Mouse (Mus musculus) ZHBTc4 (cell line): ENCODE measurements around the gene Slco3a1.

Experiments used
- DNase-seq: peaks from one replicate; pipeline ENCODE4 v3.0.0-alpha.2; 2011; ENCODE audit warnings: low read depth, low spot score

The Slco3a1 gene

GRCm38 (mm10) chr7:74348318-74348890, 206.2 kb downstream of the Slco3a1 start:
- DNase-seq: no peak

DNA sequence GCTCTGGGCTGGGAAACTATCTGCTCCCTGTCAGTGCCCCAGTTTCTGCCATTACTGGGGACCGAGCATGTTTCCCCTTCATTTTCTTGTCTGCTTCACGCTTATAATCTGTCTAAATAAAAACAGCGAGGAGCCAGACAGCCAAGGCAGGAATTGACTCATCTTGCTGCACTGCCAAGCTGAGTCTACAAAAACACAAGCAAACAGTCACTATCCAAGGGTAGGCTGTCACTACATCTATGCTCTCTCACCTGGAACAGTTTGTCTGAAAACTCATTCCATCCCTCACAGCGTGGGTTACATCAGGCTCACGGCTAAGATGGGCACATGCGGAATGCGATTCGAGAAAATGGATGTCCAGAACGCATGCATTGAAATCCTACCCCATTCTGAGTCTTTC, 207.6 kb downstream of the Slco3a1 start:
- DNase-seq: no peak

DNA sequence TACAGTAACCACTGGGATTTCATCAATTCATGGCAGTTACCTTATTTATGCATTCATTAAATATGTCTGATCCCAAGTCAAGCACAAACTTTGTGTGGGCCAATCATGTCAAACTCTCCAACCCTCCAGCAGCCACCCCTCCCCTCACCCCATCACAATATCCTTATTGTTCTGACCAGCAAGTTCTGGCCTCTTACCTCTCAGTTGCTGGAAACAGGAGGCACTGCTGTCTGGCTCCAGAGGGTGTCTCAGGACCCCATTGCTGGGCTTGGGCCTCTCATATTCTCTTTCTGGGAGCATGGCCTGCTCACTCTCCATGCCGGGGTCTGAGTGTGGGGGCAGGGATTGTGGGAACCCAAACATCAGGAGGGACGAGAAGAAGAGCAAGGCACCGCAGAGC, 208.1 kb downstream of the Slco3a1 start:
- DNase-seq: no peak

GRCm38 (mm10) chr7:74341149-74341805, 213.3 kb downstream of the Slco3a1 start:
- DNase-seq: peak; percentile 10

GRCm38 (mm10) chr7:74340419-74340954, 214.1 kb downstream of the Slco3a1 start:
- DNase-seq: no peak

DNA sequence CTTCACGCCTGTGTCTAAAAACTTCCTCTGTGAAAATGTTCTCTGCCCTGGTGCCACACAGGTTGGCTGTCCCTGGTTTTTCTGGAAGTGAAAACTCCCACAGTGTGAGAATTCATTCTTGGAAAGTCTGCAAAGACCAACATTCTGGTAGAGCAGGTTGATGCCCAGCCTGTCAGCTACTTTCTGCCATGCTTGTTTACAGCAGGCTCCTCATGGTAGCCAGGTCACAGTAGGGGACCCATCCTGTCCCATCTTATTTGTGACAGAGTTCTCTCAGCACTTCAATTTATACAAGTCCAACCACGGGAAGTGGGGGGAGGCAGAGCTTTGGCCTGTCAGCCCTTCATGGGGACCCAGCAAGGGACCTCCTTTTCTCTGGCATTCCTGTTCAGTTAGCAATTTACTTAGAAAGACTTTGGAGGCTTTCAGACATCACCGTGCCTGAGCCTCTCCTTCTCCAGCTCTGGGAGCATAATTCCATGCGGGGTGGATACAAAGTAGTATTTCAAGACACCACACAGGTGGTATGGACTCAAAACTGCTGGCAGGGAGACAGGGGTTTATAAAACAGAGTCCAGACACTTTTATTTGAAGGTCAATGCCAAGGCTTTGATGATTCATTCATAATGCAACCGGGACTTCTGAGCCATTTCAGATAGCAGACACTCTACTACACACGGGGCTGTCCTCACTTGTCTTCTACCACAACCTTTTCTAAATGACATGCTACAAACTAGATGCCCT, 216.7 kb downstream of the Slco3a1 start:
- DNase-seq: no peak

DNA sequence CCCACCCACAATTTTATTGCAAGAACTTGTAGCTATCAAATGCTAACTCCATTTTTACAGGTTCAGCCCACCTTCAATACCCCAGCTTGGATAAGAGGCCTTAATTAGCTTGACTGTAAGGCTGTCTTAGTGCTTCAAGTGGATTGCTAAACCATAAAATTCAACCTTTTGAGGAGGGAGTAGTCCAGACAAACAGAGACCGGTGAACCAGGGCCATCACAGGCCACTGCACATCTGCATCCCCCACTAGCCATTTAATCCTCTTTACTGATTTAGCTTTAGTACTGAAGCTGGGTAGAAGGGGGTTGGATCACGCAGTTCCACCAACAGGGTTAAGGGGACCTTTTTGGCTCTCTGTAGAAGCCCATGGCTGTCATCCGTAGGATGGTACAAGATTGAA, 222.3 kb downstream of the Slco3a1 start:
- DNase-seq: no peak

- DNase-seq: no peak
Observed at GRCm38 (mm10) chr7:74330858-74331726, 223.5 kb downstream of the Slco3a1 start.

DNA sequence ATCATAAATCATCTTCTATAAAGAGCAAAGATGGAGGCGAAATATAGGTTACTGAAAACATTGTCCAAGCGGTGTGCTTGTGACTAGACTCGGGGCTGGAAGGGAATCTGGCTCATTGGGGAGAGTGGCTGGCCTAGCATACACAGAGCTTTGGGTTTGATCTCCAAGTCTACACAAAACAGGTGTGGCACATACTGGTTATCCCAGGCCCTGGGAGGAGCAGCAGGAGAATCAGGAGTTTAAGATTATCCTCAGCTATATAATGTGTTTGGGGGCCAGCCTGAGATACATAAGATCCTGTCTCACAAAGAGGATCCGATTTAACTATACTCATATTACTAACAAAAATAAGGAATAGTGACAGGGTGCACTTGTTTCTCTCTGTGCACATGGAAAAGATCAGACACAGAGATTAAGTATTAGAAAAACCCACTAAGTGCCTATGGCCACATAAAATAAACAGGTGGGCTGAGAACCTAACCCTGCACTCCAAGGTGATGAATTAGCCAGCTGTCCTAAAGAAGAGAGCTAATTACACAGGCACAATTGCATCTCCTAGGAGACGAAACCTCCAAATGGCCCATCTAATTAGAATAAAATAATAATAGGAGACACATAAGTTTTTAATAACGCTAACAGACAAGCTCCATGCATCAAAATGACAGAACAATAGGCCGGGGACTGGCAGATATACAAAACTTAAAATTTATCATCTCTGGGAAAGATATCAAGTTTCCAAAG, 224.3 kb downstream of the Slco3a1 start:
- no peak for DNase-seq

DNA sequence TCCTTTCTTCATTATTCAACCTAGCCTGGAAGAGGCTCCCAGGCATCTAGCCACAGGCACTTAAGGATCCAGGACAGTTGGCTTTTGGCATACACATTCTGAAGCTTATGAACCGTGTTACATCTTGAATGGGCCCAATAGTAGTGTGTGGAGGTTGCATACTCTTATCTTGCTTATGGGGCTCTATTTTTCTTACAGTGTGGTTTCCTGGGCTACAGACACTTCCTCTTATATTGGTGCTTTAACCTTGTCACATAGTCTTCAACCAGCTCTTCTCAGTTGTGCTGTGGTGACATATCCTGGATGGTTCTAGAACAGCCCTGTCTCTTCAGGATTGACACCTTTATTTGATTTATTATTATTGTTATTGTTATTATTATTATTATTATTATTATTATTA, 225.6 kb downstream of the Slco3a1 start:
- DNase-seq: no peak

DNA sequence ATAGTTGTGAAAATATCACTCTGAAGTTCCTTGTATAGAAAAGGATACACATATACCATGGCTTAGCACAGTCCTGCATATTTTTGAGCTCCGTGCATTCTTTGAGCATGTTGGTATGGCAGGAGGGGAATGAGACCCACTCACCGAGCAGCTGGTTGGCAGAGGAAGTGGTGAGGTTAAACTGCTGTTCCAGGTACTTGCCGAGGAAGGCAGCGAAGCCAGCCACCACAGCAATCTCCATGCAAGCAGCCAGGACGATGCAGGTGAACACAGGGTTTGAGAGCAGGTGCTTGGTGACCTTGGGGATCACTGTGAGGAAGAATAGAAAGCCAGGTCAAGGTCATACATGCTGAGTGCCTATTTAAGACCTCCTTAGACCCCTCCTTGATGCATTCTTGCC, 226.9 kb downstream of the Slco3a1 start:
- DNase-seq: no peak

GRCm38 (mm10) chr7:74325052-74325451, 229.5 kb downstream of the Slco3a1 start:
- DNase-seq: no peak

GRCm38 (mm10) chr7:74323683-74324082, 230.9 kb downstream of the Slco3a1 start:
- DNase-seq: no peak

GRCm38 (mm10) chr7:74323194-74323593, 231.4 kb downstream of the Slco3a1 start:
- no peak for DNase-seq

DNA sequence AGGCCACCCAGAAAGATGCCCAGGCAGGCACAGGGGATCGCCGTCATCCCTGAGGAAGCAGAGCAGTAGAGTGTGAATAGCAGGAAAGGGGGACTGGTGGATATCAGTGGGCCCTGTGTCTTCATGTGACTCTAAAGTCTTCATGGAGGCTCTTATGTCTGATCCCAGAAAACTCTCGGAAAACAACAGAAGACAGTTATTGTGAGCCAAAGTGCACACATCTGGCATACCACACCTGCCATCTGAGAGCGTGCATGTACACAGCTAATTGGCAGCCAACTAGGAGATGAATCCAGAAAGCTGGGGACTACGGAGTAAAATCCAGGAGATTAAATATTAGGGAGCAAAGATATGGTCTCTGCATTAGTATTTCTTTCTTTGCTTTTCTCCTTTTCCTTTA, 233.9 kb downstream of the Slco3a1 start:
- no peak for DNase-seq

- DNase-seq: no peak
Observed at GRCm38 (mm10) chr7:74315836-74316435, 238.6 kb downstream of the Slco3a1 start.

- no peak for DNase-seq
Observed at GRCm38 (mm10) chr7:74314276-74314675, 240.3 kb downstream of the Slco3a1 start.

- no peak for DNase-seq
Observed at GRCm38 (mm10) chr7:74313279-74314105, 241.1 kb downstream of the Slco3a1 start.

DNA sequence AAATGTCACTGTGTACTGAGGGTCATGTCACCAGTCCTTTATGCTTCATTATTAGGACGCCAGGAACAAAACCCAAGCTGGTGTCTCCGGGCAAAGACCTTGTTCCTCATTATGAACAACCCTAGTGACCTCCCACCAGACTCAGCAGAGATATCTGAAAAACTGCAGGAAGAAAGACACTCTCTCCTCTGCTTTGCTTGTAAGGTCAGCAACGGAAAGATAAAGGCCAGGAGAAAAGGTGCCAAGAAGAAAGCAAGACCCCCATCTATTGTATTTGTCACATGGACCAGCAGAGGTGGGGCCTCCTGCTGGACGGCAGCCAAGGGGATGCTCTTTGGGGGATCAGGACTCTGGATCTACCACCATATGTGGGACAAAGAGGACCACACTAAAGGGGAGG, 243.0 kb downstream of the Slco3a1 start:
- DNase-seq: no peak
